Mouse (Mus musculus): ENCODE measurements around the gene Tctex1d1.

- TF ChIP-seq GATA1 (IDR thresholded peaks at IDR 0.05; ENCODE audit: low read length) (no peak), TAL1 (IDR thresholded peaks at IDR 0.05; ENCODE audit: low read length) (no peak)
These were observed 50.0 kb downstream of the Tctex1d1 start for GRCm38 (mm10) chr4:103028177-103029088.
